Mouse (Mus musculus): ENCODE data around the gene Tnni1.

The Tnni1 gene

GRCm38 (mm10) chr1:135767324-135767890 is 11.8 kb upstream of the Tnni1 start:
- no peak for DNase-seq (ENCODE audit: low read depth)

- DNase-seq (ENCODE audit: low read depth), result no peak
These were observed 10.8 kb upstream of the Tnni1 start for GRCm38 (mm10) chr1:135768400-135768799.

- no peak for DNase-seq (ENCODE audit: low read depth)
These were observed 9.0 kb upstream of the Tnni1 start for GRCm38 (mm10) chr1:135770237-135770636.

GRCm38 (mm10) chr1:135770896-135771572 is 8.2 kb upstream of the Tnni1 start:
- peak; percentile 97 for DNase-seq (ENCODE audit: low read depth)

GRCm38 (mm10) chr1:135771573-135771970 is 7.7 kb upstream of the Tnni1 start:
- no peak for DNase-seq (ENCODE audit: low read depth)

GRCm38 (mm10) chr1:135776596-135776995 is 2.6 kb upstream of the Tnni1 start:
- peak; percentile 75 for DNase-seq (ENCODE audit: low read depth)

GRCm38 (mm10) chr1:135777046-135777445 is 2.2 kb upstream of the Tnni1 start:
- no peak for DNase-seq (ENCODE audit: low read depth)

GRCm38 (mm10) chr1:135780649-135781048 is 1.4 kb downstream of the Tnni1 start:
- DNase-seq (ENCODE audit: low read depth), result no peak

GRCm38 (mm10) chr1:135781220-135781619 is 2.0 kb downstream of the Tnni1 start:
- DNase-seq (ENCODE audit: low read depth), result peak; percentile 74

- no peak for DNase-seq (ENCODE audit: low read depth)
These were observed 3.6 kb downstream of the Tnni1 start for GRCm38 (mm10) chr1:135782816-135783215.

GRCm38 (mm10) chr1:135787799-135788198 is 8.6 kb downstream of the Tnni1 start:
- no peak for DNase-seq (ENCODE audit: low read depth)

GRCm38 (mm10) chr1:135788708-135789107 is 9.5 kb downstream of the Tnni1 start:
- no peak for DNase-seq (ENCODE audit: low read depth)

GRCm38 (mm10) chr1:135789815-135790214 is 10.6 kb downstream of the Tnni1 start:
- DNase-seq (ENCODE audit: low read depth), result no peak

GRCm38 (mm10) chr1:135792143-135792939 is 13.1 kb downstream of the Tnni1 start:
- DNase-seq (ENCODE audit: low read depth), result no peak

- no peak for DNase-seq (ENCODE audit: low read depth)
These were observed 14.4 kb downstream of the Tnni1 start for GRCm38 (mm10) chr1:135793370-135794215.

GRCm38 (mm10) chr1:135794216-135795134 is 15.2 kb downstream of the Tnni1 start:
- DNase-seq (ENCODE audit: low read depth), result no peak

GRCm38 (mm10) chr1:135798492-135798891 is 19.3 kb downstream of the Tnni1 start:
- DNase-seq (ENCODE audit: low read depth), result no peak

GRCm38 (mm10) chr1:135799109-135799627 is 19.9 kb downstream of the Tnni1 start:
- DNase-seq (ENCODE audit: low read depth), result no peak

- DNase-seq (ENCODE audit: low read depth), result no peak
These were observed 21.1 kb downstream of the Tnni1 start for GRCm38 (mm10) chr1:135800192-135800950.

GRCm38 (mm10) chr1:135807546-135807945 is 28.3 kb downstream of the Tnni1 start:
- no peak for DNase-seq (ENCODE audit: low read depth)
